Mouse (Mus musculus) CH12.LX (cell line): ENCODE measurements at regions not wholly inside any gene's neighbourhood (a gene's known extent, or its start where the extent isn't known, plus 50 kb on each side); places are given as distances from the start of the nearest gene placed in this dataset.

Experiments used
- CHD2 ChIP-seq: IDR thresholded peaks from 2 replicates; pipeline ENCODE4 v1.6.1; 2011; ENCODE audit warnings: low read length, improper control_type of control experiment
- CTCF ChIP-seq, 2 experiments: IDR thresholded peaks in 1 of 2; conservative IDR thresholded peaks in 1 of 2; 2 replicates each; pipeline ENCODE4 v1.5.1; 2011 to 2012; ENCODE audit warnings: low read depth in 2 of 2, low read length in 2 of 2, improper control_type of control experiment in 1 of 2, inconsistent platforms in 1 of 2, mild to moderate bottlenecking in 1 of 2, moderate library complexity in 1 of 2
- EP300 ChIP-seq: IDR thresholded peaks from 2 replicates; pipeline ENCODE4 v1.6.1; 2011; ENCODE audit warnings: low read length, improper control_type of control experiment
- HCFC1 ChIP-seq: IDR thresholded peaks from 2 replicates; pipeline ENCODE4 v1.6.1; 2012; ENCODE audit warnings: low read depth, mild to moderate bottlenecking, inconsistent platforms, low read length, improper control_type of control experiment
- MAFK ChIP-seq: IDR thresholded peaks from 2 replicates; pipeline ENCODE4 v1.6.1; 2011; ENCODE audit warnings: low read length, improper control_type of control experiment; ENCODE audit not compliant: insufficient replicate concordance
- POLR2A ChIP-seq: IDR thresholded peaks from 2 replicates; pipeline ENCODE4 v1.6.1; 2011; ENCODE audit warnings: low read depth, mild to moderate bottlenecking, improper control_type of control experiment, low read length
- RCOR1 ChIP-seq: conservative IDR thresholded peaks from 2 replicates; pipeline ENCODE4 v1.6.1; 2012; ENCODE audit warnings: low read depth, mild to moderate bottlenecking, inconsistent platforms, low read length, improper control_type of control experiment
- USF1 ChIP-seq: IDR thresholded peaks from 2 replicates; pipeline ENCODE4 v1.6.1; 2014; ENCODE audit warnings: low read depth, mild to moderate bottlenecking, inconsistent platforms, low read length, improper control_type of control experiment
- ZMIZ1 ChIP-seq: IDR thresholded peaks from 2 replicates; pipeline ENCODE4 v1.6.1; 2012; ENCODE audit warnings: low read depth, mild to moderate bottlenecking, inconsistent platforms, low read length, improper control_type of control experiment
- ZNF384 ChIP-seq: IDR thresholded peaks from 2 replicates; pipeline ENCODE4 v1.6.1; 2012; ENCODE audit warnings: low read depth, low read length, improper control_type of control experiment, inconsistent platforms

DNA sequence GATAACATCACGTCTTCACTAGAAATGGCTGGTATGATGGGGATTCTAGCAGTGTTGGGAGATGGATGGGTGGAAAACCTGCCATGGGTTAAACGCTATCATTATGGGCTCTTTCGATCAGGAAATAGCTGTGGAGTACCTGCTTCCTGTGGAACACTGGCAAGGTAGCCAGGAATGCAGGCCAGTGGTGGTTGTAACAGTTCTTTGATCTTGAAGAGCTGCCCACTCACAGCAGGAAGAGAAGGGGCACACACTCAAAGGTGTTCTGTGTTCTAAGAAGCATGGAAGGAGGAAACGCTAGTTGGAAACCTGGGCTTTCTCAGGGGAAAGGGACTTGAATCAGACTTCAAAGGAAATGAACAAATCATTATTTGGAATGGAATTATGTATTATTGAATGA is 141.6 kb upstream of the Fstl4 start:
- TF ChIP-seq HCFC1 (no peak), RCOR1 (no peak), CTCF (conservative IDR thresholded peaks at IDR 0.05 in 1 of 2, IDR thresholded peaks at IDR 0.05 in 1 of 2; ENCODE audit: low read depth in 2 of 2, low read length in 2 of 2) (no peak), EP300 (no peak), USF1 (no peak), ZNF384 (no peak), POLR2A (no peak), MAFK (no peak), CHD2 (no peak), ZMIZ1 (no peak)
